Mouse (Mus musculus) gastrocnemius, adult 2 months (tissue): ENCODE measurements around the gene Tubb5. TPM values are rescaled to one million over a fixed set of nuclear protein-coding genes. Genes with fewer than 3 reads are reported as not detected.
A peak's percentile ranks its signal among the peaks of the same experiment; 100 is the strongest.

Experiments
- DNase-seq: peaks from one replicate; pipeline ENCODE4 v3.0.0; 2022
- H3K27ac ChIP-seq: fragments of 200-600 bp; 2 replicates; pipeline ENCODE4 v1.8.1; 2022; ENCODE audit warnings: mild to moderate bottlenecking
- H3K4me3 ChIP-seq: fragments of 200-600 bp; 2 replicates; pipeline ENCODE4 v1.8.1; 2022; ENCODE audit warnings: mild to moderate bottlenecking, moderate library complexity
- CTCF ChIP-seq: fragments of 200-600 bp; IDR thresholded peaks from 2 replicates; pipeline ENCODE4 v1.8.1; 2022; ENCODE audit warnings: antibody characterized with exemption, mild to moderate bottlenecking, moderate library complexity
- intact Hi-C: fragments of 180-260 bp; cut with DNase I; formaldehyde crosslinking; loops from one replicate; pipeline ENCODE4 v1.15.1; 2025
- microRNA-seq: library from miRNA; unstranded; fragments of <30 nt; microRNA quantifications from one replicate; pipeline ENCODE4 v1.2.0, GENCODE M21; 2021
- total RNA-seq, 2 experiments: library from RNA; stranded (reverse); gene quantifications; 2 replicates each; pipeline ENCODE4 v1.2.3; 2021

The Tubb5 gene
- total RNA-seq, 2 experiments from 2014 or later = 29.7 to 40.0 TPM

GRCm38 (mm10) chr17:35800905-35801304, 37.2 kb downstream of the Tubb5 start:
- no peak for TF ChIP-seq CTCF
- Histone ChIP-seq H3K4me3 (no peak overlapping the region), H3K27ac (no peak overlapping the region)
- intact Hi-C loops = no loop called here
- no peak for DNase-seq

- no peak for TF ChIP-seq CTCF
- no peak for DNase-seq
- Histone ChIP-seq H3K27ac (no peak overlapping the region), H3K4me3 (no peak overlapping the region)
- intact Hi-C loops = no loop called here
Measured at GRCm38 (mm10) chr17:35796835-35797234, 41.3 kb downstream of the Tubb5 start.

GRCm38 (mm10) chr17:35795656-35796055, 42.5 kb downstream of the Tubb5 start:
- TF ChIP-seq CTCF = no peak
- no peak overlapping the region for H3K4me3 ChIP-seq
- no peak overlapping the region for H3K27ac ChIP-seq
- DNase-seq = no peak
- intact Hi-C loops = no loop called here

DNA sequence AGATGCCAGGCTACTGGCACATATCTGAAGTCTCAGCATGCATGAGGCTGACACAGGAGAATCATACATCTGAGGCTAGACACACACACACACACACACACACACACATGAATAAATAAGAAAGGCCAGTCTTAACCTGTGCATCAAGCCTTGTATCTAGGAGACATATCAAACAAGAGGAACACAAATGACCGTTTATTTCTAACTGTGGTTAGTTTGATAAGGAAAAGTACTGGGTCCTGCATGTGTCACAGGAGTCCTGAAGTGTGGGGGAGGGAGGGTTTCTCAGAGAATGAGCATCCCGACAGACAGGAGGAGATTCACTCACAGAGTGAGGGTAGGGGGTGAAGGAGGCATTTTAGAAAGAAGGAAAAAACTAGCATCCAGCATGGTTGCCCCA, 43.0 kb downstream of the Tubb5 start:
- Histone ChIP-seq H3K27ac (no peak overlapping the region), H3K4me3 (no peak overlapping the region)
- intact Hi-C loops = no loop called here
- no peak for DNase-seq
- no peak for TF ChIP-seq CTCF

DNA sequence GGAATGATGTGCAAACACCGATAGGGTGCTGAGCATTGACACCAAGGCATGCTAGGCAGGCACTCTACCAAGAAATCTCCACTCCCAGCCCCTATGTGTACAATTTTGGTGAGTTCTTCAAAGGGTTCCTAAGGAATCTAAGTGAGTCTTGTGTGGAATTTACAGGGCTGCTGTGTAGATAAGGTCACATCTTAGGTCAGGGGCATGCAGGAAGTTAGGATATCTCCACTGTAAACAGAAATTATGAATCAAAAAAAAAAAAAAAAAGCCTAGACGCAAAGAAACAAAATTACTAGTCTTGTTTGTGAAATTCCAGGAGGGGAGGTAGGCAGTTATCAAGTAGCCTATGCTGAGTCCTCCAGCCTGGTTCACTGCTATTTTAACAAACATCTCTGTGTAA, 45.3 kb downstream of the Tubb5 start:
- Histone ChIP-seq H3K4me3 (no peak overlapping the region), H3K27ac (no peak overlapping the region)
- no peak for DNase-seq
- intact Hi-C loops = no loop called here
- TF ChIP-seq CTCF = no peak

DNA sequence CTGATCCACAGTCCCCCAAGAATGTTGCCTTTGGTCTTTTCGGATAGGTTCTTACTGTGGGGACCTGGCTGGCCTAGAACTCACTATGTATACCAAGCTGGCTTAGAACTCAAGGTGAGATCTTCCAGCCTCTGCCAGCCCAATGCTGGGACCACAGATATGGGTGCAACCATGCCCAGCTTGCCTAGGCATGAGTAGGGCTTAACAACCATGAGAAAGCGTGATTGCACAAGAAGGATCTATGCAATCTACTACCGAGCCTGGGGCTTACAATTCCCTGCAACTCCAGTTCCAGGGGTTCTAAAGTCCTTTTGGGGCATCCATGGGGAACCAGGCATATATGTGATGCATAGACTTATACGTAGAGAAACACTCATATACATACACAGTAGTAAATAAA, 47.2 kb downstream of the Tubb5 start:
- no peak overlapping the region for H3K4me3 ChIP-seq
- intact Hi-C loops = no loop called here
- no peak for DNase-seq
- no peak for TF ChIP-seq CTCF
- no peak overlapping the region for H3K27ac ChIP-seq

- TF ChIP-seq CTCF = no peak
- intact Hi-C loops = no loop called here
- DNase-seq = no peak
- no peak overlapping the region for H3K4me3 ChIP-seq
- H3K27ac ChIP-seq = no peak overlapping the region
Measured at GRCm38 (mm10) chr17:35788025-35788424, 50.1 kb downstream of the Tubb5 start.

- Histone ChIP-seq H3K27ac (no peak overlapping the region), H3K4me3 (no peak overlapping the region)
- intact Hi-C loops = no loop called here
- no peak for TF ChIP-seq CTCF
- no peak for DNase-seq
Measured at GRCm38 (mm10) chr17:35787493-35787892, 50.6 kb downstream of the Tubb5 start.

GRCm38 (mm10) chr17:35785140-35785539, 53.0 kb downstream of the Tubb5 start:
- intact Hi-C loops = no loop called here
- peak overlapping the region; percentile 40 for H3K27ac ChIP-seq

GRCm38 (mm10) chr17:35783944-35784343, 54.2 kb downstream of the Tubb5 start:
- no peak for TF ChIP-seq CTCF
- Histone ChIP-seq H3K4me3 (no peak overlapping the region), H3K27ac (no peak overlapping the region; the same call in 1 of the 2 replicates)
- intact Hi-C loops = no loop called here
- DNase-seq = no peak

More at GRCm38 (mm10) chr17:35785140-35785539, 53.0 kb downstream of the Tubb5 start:
- no peak for DNase-seq
- no peak overlapping the region for H3K4me3 ChIP-seq
- TF ChIP-seq CTCF = no peak

Small RNA genes within 50 kb of the gene (microRNA-seq; reads per million reads assigned to microRNA genes)
- not detected for gene Gm28033

Other genes with a start within 250 kb of the Tubb5 start
- not detected for gene Sfta2, start 236.8 kb downstream of the Tubb5 start, total RNA-seq
- not detected for gene Gm9573, start 211.7 kb downstream of the Tubb5 start, total RNA-seq
- gene Mucl3, start 194.6 kb downstream of the Tubb5 start, total RNA-seq = not detected
- gene Vars2, start 170.7 kb downstream of the Tubb5 start, total RNA-seq = 10 to 100 TPM; 12.8 to 16.8 TPM
- 10 to 100 TPM; 18.1 to 24.2 TPM for gene Gtf2h4, start 164.6 kb downstream of the Tubb5 start, total RNA-seq
- gene Ddr1, start 133.7 kb downstream of the Tubb5 start, total RNA-seq = 10 to 100 TPM; 13.4 to 15.9 TPM
- gene Ier3, start 16.6 kb downstream of the Tubb5 start, total RNA-seq = 1 to 10 TPM; 4.4 to 8.6 TPM
- 10 to 100 TPM; 45.4 to 50.9 TPM for gene Flot1, start 15.1 kb downstream of the Tubb5 start, total RNA-seq
- gene Mdc1, start 3.2 kb upstream of the Tubb5 start, total RNA-seq = 1 to 10 TPM; 3.6 to 4.4 TPM
- gene Nrm, start 23.0 kb upstream of the Tubb5 start, total RNA-seq = under 1 TPM; 0.82 to 0.86 TPM
- gene Ppp1r18, start 27.3 kb upstream of the Tubb5 start, total RNA-seq = 1 to 10 TPM; 3.9 to 7.9 TPM
- gene Dhx16, start 41.5 kb upstream of the Tubb5 start, total RNA-seq = 10 to 100 TPM; 13.2 to 16.2 TPM
- 10 to 100 TPM; 73.0 to 78.4 TPM for gene 2310061I04Rik, start 59.1 kb upstream of the Tubb5 start, total RNA-seq
- gene Atat1, start 71.8 kb upstream of the Tubb5 start, total RNA-seq = 1 to 10 TPM; 2.8 to 4.2 TPM
- 10 to 100 TPM; 58.6 to 65.4 TPM for gene Mrps18b, start 78.1 kb upstream of the Tubb5 start, total RNA-seq
- gene Ppp1r10, start 78.1 kb upstream of the Tubb5 start, total RNA-seq = 10 to 100 TPM; 15.6 to 34.8 TPM
- 10 to 100 TPM; 72.1 to 74.9 TPM for gene Abcf1, start 131.5 kb upstream of the Tubb5 start, total RNA-seq
- 10 to 100 TPM; 19.8 to 20.9 TPM for gene Gnl1, start 141.5 kb upstream of the Tubb5 start, total RNA-seq
- gene Prr3, start 141.9 kb upstream of the Tubb5 start, total RNA-seq = 1 to 10 TPM; 2.6 to 2.8 TPM
- 1 to 10 TPM; 2.0 to 2.5 TPM for gene H2-T24, start 182.3 kb upstream of the Tubb5 start, total RNA-seq
- 1 to 10 TPM; 6.3 to 9.2 TPM for gene H2-T23, start 194.5 kb upstream of the Tubb5 start, total RNA-seq
- gene H2-T22, start 204.4 kb upstream of the Tubb5 start, total RNA-seq = 1 to 10 TPM; 8.8 to 9.7 TPM
- not detected for gene Gm6034, start 204.7 kb upstream of the Tubb5 start, total RNA-seq
- 1 to 10 TPM; 1.5 to 2.1 TPM for gene Gm11127, start 220.1 kb upstream of the Tubb5 start, total RNA-seq